Mouse (Mus musculus) spleen, adult 2 months (tissue): Measurements from ENCODE around the gene Slc26a8. TPM values are rescaled to one million over a fixed set of nuclear protein-coding genes. Genes with fewer than 3 reads are reported as not detected.
A peak's percentile ranks its signal among the peaks of the same experiment; 100 is the strongest.

Experiments
- DNase-seq, 2 experiments: peaks; one replicate each; pipeline versions ENCODE4 v3.0.0 to v3.0.0-alpha.2; 2012 to 2021; ENCODE audit warnings: low spot score in 2 of 2, low read depth in 1 of 2
- H3K27ac ChIP-seq: fragments of 200-500 bp; 2 replicates; pipeline ENCODE4 v1.5.1; 2012; ENCODE audit warnings: low read length, inconsistent platforms; ENCODE audit not compliant: insufficient read depth
- H3K27me3 ChIP-seq: fragments of 200-500 bp; 2 replicates; pipeline ENCODE4 v1.6.1; 2012; ENCODE audit warnings: mild to moderate bottlenecking, moderate library complexity, low read length, inconsistent platforms; ENCODE audit not compliant: control insufficient read depth, insufficient read depth
- H3K36me3 ChIP-seq: fragments of 200-500 bp; 2 replicates; pipeline ENCODE4 v1.6.1; 2012; ENCODE audit warnings: mild to moderate bottlenecking, low read length, inconsistent platforms; ENCODE audit not compliant: control insufficient read depth, insufficient read depth
- H3K4me1 ChIP-seq: fragments of 200-500 bp; 2 replicates; pipeline ENCODE4 v1.6.1; 2011; ENCODE audit warnings: inconsistent platforms; ENCODE audit not compliant: control insufficient read depth, insufficient read depth, insufficient read length
- H3K4me3 ChIP-seq: fragments of 200-500 bp; 2 replicates; pipeline ENCODE4 v1.5.1; 2011; ENCODE audit warnings: mild to moderate bottlenecking, inconsistent platforms; ENCODE audit not compliant: insufficient read depth, insufficient read length; ENCODE audit errors: extremely low read depth
- CTCF ChIP-seq: fragments of 200-500 bp; IDR thresholded peaks from 2 replicates; pipeline ENCODE4 v1.5.1; 2011; ENCODE audit warnings: mild to moderate bottlenecking, inconsistent platforms; ENCODE audit not compliant: insufficient read depth, insufficient read length, insufficient replicate concordance; ENCODE audit errors: extremely low read depth
- POLR2A ChIP-seq: fragments of 200-500 bp; IDR thresholded peaks from 2 replicates; pipeline ENCODE4 v1.6.1; 2011; ENCODE audit warnings: low read depth, low read length, inconsistent platforms
- WGBS: fragments of 180-500 bp; shearing (Covaris S2); methylation state at CpG from one replicate; pipeline ENCODE4 v1.1.7; 2018; 5-methylcytosine and 5-hydroxymethylcytosine counted together
- polyA plus RNA-seq: library from polyadenylated mRNA; depleted of rRNA; stranded (reverse); fragments of >200 nt; gene quantifications from 2 replicates; pipeline ENCODE4 v1.2.3, GENCODE M21; 2012

Slc26a8 gene
- polyA plus RNA-seq, 1 experiment, result 0.40 TPM

DNA sequence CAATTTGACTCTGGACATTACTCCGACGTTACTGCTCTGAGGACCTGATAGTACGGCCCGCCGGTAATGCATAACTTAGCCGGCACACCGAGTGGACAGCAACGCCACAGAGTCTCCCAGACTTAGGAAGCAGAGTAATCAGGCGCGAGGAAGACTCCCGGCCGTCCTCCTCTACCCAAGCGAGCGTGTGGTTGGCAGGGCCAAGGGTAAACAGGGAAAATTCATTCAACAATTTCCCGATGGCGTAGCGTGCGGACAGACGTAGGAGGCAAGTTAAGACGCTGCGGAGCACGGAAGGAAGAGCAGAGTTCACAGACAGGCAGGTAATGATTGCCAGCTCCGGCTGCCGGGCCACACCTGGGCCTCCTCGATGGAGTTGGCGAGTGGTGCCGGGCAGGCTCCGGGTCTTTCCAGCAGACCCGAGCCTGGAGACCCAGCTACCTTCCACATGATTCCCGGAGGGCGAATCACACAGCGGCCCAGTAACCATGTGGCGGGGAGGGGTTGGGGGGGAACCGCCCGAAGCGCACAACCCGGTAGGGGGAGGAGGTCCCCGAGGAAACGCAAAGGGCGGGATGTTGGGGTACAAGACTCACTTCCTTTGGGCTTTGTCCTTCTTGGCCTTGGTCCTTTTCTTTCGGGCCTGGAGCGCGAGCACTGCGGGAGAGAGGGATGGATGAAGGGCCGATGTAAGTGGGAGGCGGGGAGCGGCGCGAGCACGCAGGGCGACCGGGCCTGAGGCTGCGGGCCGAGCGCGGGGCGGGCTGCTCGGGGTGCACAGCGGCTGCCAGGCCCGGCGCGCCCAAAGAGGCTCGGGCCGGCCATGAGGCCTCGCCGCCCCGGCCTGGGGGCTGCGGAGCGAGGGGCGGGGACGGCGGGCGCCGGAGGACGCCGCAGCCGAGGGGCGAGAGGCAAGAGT lies 68.4 kb downstream of the Slc26a8 start:
- Histone ChIP-seq H3K4me1 (peaks cover 18% of the 10 kb centered on the region), H3K27ac (peak overlapping the region; percentile 86), H3K4me3 (peak overlapping the region; percentile 89), H3K27me3 (no peaks in the 10 kb centered on the region), H3K36me3 (no peaks in the 10 kb centered on the region)
- no peak for TF ChIP-seq POLR2A
- no peak for TF ChIP-seq CTCF
- peak in 1 of 2 experiments; percentile 13 for DNase-seq
- under 1% methylated on average over 78 of the region's 78 CpGs for WGBS

DNA sequence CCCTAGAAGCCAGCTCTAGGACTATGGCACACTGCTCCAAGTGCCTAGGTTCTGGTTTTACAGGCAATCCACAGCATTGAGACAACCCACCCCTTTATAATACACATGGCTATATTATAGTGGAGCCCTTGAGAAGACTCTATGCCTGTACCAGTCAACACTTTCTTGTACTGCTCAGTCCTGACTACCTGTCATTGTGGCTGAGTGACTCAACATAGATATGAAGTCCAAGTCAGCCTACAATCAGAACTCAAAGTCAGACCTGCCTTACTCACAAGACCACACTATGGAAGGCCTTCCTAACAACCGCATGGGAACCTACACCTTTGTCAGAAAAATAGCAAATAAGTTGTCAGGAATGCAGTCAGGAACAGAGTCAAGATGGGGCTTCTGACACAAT lies 71.3 kb downstream of the Slc26a8 start:
- Histone ChIP-seq H3K4me3 (no peak overlapping the region), H3K4me1 (peaks cover 12% of the 10 kb centered on the region), H3K27ac (no peak overlapping the region), H3K27me3 (no peaks in the 10 kb centered on the region), H3K36me3 (no peaks in the 10 kb centered on the region; the same call in 1 of the 2 replicates)
- 93% methylated on average over 1 of the region's 1 CpGs for WGBS
- no peak for DNase-seq
- TF ChIP-seq CTCF (no peak), POLR2A (no peak)

DNA sequence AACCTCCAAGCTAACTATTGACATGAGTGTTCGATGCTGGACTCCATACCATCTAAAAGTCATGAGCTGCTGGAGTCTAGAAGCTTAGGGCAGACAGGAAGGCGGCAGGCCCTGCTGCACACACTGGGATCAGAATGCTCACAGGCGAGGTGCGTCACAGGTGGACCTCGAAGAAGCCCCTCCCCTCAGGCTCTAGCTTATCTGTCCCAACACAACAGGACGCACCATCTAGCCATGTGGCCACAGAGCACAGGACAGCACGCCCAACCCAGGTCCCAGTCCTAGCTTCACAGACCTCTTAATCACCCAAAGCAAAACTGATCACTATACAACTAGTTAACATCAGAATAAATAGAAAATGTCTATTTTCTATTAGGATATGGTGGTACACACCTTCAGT lies 71.9 kb downstream of the Slc26a8 start:
- no peak for DNase-seq
- Histone ChIP-seq H3K4me1 (peaks cover 15% of the 10 kb centered on the region), H3K4me3 (no peak overlapping the region), H3K27ac (no peak overlapping the region), H3K36me3 (no peaks in the 10 kb centered on the region; the same call in 1 of the 2 replicates), H3K27me3 (no peaks in the 10 kb centered on the region)
- WGBS, result 69% methylated on average over 7 of the region's 7 CpGs
- TF ChIP-seq CTCF, result no peak

DNA sequence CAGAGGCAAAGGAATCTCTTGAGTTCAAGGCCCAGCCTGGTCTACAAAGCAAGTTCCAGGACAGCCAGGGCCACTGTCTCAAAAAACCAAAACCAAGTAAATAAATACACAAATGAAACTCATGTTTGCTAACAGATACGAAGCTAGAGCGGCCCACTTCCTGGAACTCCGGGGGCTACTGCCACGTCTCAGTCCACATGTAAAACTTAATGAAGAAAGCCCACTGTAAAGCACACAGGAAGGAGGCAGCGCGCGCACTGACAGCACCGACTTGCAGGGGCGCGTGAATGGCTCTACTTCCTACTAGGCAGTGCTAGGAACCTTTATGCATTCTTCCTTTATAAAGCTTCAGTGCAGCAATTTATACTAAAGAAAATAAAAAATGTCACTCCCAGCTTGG lies 72.4 kb downstream of the Slc26a8 start:
- H3K4me1 ChIP-seq, result peaks cover 15% of the 10 kb centered on the region
- no peaks in the 10 kb centered on the region; the same call in 1 of the 2 replicates for H3K36me3 ChIP-seq
- no peak for DNase-seq
- H3K27me3 ChIP-seq, result no peaks in the 10 kb centered on the region
- TF ChIP-seq POLR2A, result no peak
- TF ChIP-seq CTCF, result no peak
- H3K27ac ChIP-seq, result no peak overlapping the region
- 44% methylated on average over 10 of the region's 10 CpGs for WGBS
- H3K4me3 ChIP-seq, result no peak overlapping the region

DNA sequence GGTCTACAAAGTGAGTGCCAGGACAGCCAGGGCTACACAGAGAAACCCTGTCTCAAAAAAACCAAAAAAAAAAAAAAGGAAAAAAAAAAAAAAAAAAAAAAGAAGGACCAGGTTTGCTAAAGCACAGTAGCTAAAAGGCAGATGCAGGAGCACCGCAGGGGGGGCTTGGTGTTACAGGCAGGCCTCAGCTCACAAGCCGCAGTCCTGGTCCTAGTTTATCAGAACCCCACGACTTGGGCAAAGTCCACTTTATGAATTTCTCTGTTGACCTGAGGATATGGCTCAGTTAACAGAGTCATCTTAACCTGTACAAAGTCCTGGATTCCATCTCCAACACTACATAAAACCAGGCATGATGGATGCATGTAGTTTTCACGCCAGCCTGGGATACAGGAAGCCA lies 74.7 kb downstream of the Slc26a8 start:
- peaks cover 5% of the 10 kb centered on the region; the same call in 1 of the 2 replicates for H3K4me1 ChIP-seq
- H3K27me3 ChIP-seq, result no peaks in the 10 kb centered on the region
- TF ChIP-seq POLR2A, result no peak
- no peak overlapping the region for H3K4me3 ChIP-seq
- H3K27ac ChIP-seq, result no peak overlapping the region
- H3K36me3 ChIP-seq, result no peaks in the 10 kb centered on the region; the same call in 1 of the 2 replicates
- DNase-seq, result no peak
- 90% methylated on average over 4 of the region's 4 CpGs for WGBS

DNA sequence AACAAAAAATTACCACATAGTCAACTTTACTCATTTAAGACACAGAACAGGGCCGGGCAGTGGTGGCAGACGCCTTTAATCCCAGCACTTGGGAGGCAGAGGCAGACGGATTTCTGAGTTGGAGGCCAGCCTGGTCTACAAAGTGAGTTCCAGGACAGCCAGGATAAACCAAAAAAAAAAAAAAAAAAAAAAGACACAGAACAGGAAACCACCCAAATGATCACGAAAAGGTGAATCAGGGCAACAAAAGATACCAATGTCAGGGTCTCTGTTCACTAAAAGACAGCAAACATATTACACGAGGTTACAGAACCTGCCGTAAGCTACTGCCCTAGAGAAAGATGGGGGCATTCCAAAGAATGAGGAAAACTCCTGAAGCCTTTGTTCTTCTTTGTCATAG lies 76.9 kb downstream of the Slc26a8 start:
- peak overlapping the region; percentile 63 for H3K27ac ChIP-seq
- H3K4me3 ChIP-seq, result no peak overlapping the region
- no peaks in the 10 kb centered on the region; the same call in 1 of the 2 replicates for H3K36me3 ChIP-seq
- H3K4me1 ChIP-seq, result peaks cover 5% of the 10 kb centered on the region; the same call in 1 of the 2 replicates
- 63% methylated on average over 6 of the region's 6 CpGs for WGBS
- TF ChIP-seq CTCF (no peak), POLR2A (no peak)
- DNase-seq, result no peak
- H3K27me3 ChIP-seq, result no peaks in the 10 kb centered on the region

DNA sequence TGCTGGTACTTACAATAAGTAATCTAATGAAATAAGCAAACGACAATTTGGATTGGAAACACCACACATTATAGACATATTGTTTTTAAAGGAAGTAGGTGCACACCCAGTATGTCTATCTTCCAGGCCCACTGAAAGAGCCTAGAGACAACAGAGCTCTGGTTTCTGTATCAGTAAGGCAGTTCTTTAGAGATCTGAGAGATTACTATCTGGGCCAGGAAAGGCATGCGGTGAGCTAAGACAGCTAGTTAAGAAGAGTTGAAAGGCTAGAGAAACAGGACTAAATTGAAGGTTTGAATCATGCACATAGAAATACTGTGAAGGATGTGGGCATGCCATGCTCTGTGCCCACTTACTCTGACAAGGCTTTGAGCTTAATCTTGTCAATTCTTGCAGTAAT lies 77.4 kb downstream of the Slc26a8 start:
- peaks cover 5% of the 10 kb centered on the region; the same call in 1 of the 2 replicates for H3K4me1 ChIP-seq
- 61% methylated on average over 2 of the region's 2 CpGs for WGBS
- no peaks in the 10 kb centered on the region for H3K27me3 ChIP-seq
- peak overlapping the region; percentile 63 for H3K27ac ChIP-seq
- H3K4me3 ChIP-seq, result no peak overlapping the region
- H3K36me3 ChIP-seq, result no peaks in the 10 kb centered on the region; the same call in 1 of the 2 replicates
- DNase-seq, result peak in 1 of 2 experiments; percentile 63
- no peak for TF ChIP-seq POLR2A
- TF ChIP-seq CTCF, result no peak
